Mouse (Mus musculus): ENCODE results near the gene Atp6v1g3.

The Atp6v1g3 gene

DNA sequence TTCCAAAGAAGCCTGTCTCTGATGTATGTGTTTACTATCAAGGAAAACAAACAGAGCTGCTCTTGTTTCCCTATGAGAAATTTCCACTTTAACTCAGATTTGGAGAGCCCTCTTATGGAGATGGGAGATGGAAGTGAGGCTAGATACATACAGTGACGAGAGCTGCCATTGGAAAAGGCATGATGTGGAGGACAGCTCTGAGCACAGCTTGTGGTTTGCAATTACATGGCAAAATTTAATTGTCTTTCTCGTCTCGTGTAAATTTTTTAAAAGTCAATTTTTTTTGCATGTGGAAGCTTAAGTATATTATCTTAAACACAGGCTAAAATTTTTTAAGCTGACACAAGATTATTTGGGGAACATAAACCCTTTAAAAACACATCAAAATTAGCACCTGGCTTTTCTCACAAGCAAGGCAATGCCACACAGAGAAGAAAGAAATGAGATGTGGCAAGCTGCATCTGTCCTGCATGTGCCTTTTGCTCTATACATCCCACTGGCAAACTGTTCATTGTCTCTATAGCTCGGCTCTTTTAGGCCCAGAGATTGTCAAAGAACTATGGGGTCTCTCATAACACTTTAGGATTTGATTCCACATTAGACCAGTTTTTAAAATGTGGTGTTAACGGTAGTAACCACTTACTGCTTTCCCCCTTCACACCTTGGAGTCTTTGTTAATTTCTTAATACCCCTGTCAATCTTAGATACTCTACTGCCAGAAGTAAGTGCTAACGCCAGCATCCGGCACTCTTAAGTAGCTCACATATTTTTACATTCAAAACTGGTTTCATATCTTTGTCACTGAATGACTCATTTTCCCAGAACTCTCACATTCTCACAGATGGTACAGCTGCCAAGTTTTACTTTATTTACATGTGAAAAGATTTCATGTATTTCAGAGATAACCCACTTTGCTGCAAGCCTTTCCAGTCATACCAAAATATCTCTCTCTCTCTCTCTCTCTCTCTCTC, 16.2 kb downstream of the Atp6v1g3 start:
- DNase-seq: no peak

DNA sequence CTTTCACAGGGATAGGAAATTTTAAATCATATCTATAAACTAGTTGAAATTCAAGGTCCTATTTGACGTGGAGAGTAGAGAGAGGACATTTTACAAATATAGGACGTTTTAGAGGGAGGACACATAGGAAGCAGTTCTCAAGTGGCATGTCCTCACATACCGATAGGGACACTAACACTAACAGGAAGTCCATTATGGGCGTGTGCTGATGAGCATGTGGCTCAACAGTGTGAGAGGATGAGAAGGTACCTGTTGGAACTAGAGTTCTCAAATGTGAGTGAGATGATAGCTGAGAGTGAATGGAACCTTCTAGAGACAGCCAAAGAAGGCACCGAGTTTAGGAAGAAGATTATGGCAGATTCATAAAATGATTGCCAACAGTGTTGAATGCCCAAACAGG, 17.9 kb downstream of the Atp6v1g3 start:
- no peak for DNase-seq

DNA sequence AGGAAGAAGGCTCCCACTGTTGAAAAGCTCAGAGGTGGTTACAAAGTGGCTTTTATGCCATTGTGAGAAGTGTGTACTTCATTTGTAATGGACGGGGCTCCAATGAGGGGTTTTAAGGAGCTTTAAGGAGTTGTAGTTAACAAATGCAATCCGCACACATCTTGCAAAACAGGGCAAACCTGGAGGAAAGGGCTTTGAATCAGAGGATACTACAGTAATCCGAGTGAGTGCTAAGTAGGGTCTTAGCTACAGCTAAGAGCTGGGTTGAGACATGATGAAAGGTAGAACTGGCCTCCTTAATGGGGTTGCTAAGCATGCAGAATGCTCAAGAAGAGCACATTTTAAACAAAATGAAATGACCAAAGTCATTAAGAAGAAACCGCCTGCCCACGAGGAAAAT, 20.9 kb downstream of the Atp6v1g3 start:
- DNase-seq: no peak

GRCm38 (mm10) chr1:138298156-138298555, 24.6 kb downstream of the Atp6v1g3 start:
- no peak for DNase-seq

GRCm38 (mm10) chr1:138299576-138299975, 26.0 kb downstream of the Atp6v1g3 start:
- DNase-seq: no peak

GRCm38 (mm10) chr1:138301920-138302319, 28.4 kb downstream of the Atp6v1g3 start:
- DNase-seq: no peak

GRCm38 (mm10) chr1:138302756-138303155, 29.2 kb downstream of the Atp6v1g3 start:
- DNase-seq: no peak

DNA sequence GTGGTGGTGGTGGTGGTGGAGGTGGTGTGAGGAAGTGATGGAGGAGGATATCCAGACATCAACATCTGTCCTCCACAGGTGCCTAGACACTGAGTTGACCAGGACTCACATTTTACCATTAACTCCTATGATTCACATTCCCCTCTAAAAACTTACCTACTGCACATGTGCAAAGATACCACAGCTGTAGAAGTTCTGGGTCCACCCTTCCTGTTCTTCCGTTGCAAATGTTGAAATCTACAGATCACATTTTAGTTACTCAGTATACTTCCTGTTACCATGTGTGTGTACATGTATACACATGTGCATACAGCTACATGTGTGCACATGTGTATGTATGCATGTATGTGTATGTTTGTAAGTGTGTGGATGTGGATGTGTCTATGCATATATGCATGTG, 29.8 kb downstream of the Atp6v1g3 start:
- no peak for DNase-seq

DNA sequence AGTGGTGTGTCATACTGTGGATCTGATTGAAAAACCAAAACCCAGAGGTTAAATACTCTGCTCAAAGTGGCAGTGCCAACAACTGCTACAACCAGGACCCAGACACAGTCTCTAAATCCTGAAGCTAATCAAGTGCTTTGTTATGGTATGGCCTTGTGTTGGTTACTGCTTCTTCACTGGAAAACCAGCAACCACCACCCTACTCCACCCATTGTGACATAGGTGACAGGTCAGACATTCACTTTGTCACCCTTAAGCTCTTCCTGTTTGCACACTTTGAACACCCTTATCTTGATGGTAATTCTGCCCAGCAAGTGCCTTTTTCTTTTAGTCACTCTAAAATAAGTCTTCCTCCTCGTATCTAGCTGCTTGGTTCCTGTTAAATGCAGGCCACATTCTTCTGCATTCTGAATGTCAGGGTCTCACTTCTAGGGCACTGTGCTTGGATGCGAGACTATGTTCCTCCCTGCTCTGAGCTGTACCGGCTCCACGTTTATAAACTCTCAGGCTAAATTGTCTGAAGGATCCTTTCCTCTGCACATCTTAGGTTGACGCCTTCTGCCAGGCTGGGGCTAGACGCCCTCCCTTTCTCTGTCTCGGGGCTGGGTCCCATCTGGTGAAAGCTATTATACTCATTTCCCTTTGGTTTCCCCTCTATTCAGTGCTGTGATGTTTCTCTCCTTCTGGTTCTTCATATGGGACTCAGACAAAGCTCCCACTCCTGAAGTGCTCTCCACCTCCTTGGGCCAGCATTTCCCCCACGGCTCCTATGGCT, 30.8 kb downstream of the Atp6v1g3 start:
- DNase-seq: no peak

- DNase-seq: no peak
These were observed 49.1 kb downstream of the Atp6v1g3 start for GRCm38 (mm10) chr1:138322657-138323056.

GRCm38 (mm10) chr1:138323076-138323630, 49.6 kb downstream of the Atp6v1g3 start:
- no peak for DNase-seq

DNA sequence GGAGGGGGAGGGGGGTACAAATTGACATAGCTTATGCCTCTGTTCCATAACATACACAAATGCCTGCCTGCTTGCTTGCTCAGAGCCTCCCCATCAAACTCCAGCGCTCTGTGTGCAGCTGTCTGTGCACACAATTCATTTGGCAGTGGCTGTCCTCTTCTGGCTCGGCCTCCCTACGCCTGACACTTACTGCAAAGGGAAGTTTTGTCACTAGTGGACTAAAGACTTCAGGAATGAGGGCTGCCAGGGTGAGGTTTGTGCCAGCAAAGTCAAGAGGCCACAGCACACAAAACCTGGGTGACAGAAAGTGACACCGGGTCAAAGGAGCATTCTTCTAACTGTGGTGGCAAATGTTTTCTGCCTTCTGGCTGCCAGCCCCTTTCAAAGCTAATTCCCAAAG, 52.6 kb downstream of the Atp6v1g3 start:
- no peak for DNase-seq

GRCm38 (mm10) chr1:138326566-138326965, 53.0 kb downstream of the Atp6v1g3 start:
- no peak for DNase-seq

DNA sequence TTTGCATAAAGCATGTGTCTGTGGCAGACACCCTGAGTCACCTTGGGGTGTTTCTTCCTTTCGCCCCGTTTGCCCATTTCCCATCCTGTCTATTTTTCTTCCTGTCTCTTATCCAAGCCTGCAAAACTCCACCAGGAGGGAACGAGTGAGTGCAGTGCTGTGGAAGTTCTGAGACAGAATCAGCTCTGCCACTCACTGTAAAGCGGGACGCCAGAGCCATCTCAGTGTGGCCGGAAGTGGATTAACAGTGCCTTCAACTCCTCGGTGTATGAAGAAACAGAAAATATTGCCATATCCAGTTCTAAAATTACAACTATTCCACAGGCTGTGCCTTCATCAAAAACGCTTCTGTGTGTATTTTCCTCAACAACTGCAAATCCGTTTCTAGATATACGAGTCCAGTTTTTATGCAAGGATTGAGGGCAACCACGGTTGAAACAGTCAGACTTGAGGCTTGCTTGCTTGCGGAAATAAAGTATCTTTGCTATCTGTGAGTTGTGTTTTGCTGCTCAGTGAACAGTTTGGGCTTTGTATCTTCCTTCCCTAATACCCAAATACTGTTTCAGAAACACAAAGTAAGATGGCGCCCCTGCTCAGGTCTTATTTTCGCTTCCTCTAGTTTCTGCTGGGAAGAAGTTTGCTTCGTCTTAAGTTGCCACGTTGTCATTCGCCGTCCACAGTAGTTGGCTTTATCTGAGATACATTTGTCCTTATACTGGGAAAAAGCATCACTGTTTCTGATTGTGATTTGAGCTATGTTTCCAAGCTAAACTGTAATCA, 54.1 kb downstream of the Atp6v1g3 start:
- DNase-seq: no peak

DNA sequence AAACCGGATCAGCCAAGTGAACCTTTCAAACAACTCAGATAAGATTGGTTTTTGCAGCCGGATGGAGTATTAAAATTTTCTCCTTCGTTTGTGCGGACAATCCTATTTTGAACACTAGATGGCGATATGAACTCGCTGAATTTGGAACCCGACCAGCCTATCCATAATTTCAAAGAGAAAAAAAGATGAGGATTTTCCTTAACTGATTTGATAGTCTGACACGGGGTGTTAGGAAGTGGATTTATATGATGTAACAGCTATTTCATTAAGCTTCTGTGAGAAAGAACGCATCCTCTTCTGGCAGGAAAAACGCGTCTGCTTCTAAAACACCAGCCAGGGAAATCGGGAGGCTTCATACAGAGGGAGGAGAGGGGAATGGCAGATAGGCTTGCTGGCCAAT, 54.8 kb downstream of the Atp6v1g3 start:
- DNase-seq: peak in 1 of 2 experiments; percentile 20

DNA sequence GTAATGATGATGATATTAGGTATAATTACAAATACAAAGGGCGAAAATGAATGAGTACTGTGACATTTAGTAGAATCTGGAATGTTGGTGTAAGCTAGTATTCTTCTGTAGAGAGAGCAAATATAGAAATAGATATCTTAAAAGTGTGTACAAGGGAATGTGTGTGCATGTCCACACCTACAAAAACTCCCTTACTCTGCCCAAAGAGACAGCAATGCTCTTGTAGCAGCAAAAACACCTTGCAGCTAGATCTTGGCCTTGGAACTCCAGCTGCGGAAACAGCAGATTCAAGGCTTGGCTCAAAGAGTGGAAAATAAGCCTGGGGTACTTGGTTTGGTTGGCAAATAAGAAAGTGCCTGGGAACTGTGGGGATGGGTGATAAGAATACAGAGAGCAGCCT, 57.0 kb downstream of the Atp6v1g3 start:
- DNase-seq: no peak

- no peak for DNase-seq
These were observed 58.1 kb downstream of the Atp6v1g3 start for GRCm38 (mm10) chr1:138331596-138331995.

- DNase-seq: no peak
These were observed 61.2 kb downstream of the Atp6v1g3 start for GRCm38 (mm10) chr1:138334701-138335100.

DNA sequence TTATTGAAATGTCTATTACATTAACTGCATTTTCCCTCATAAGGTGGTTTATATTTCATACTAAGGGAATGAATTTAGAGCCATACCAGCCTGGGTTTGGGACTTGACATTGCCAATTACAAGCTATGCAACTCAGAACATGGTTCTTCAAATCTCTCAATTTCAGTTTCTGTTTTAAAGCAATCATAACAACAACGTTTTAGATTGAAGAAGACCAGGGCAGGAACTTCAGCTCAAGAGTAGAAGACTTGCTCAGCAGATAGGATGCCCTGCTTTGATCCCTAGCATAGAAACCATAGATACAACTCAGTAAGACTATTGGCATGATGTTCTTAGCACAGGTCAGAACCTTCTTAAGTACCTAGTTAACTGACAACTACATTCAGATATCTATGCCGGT, 63.9 kb downstream of the Atp6v1g3 start:
- DNase-seq: no peak

All from cerebellum, postnatal 25 days (tissue).